Mouse (Mus musculus) embryonic stem cell, embryonic (primary cell): ENCODE measurements around the gene Schip1.

ENCODE experiments used
- CTCF ChIA-PET, 4 experiments: fragments of 300-600 bp in 2 of 4; fragments of 350-600 bp in 2 of 4; sonication (Branson Sonifier 250); formaldehyde crosslinking; loops; one replicate each; lab custom pipeline; 2022; ENCODE audit warnings: inconsistent platforms in 2 of 4; lab: Charles Lee
- POLR2A ChIA-PET, 4 experiments: fragments of 300-600 bp in 2 of 4; fragments of 350-600 bp in 2 of 4; sonication (Branson Sonifier 250); formaldehyde crosslinking; loops; one replicate each; lab custom pipeline; 2022; ENCODE audit warnings: antibody characterized with exemption in 4 of 4, inconsistent platforms in 1 of 4; lab: Charles Lee

Gene Schip1

DNA sequence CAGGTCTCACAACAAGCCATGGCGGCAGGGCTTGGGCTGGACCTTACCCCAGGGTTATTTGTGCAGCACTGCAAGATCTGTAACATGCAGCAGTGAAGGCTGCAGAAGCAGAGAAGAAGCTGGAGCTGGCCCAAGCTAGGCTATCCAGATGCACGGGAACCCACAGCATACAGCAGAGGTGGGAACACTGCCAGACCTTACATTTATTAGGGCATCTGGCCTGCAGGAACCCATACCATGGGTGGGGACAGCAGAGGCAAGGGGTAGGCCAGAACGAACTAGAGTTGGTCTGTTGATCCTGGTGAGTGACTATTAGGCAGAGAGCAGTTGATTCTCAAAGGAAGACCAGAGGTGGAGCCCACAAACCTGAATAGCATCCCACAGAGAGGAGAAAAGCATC, 178.6 kb downstream of the Schip1 start:
- POLR2A ChIA-PET, result interaction anchor here in 1 of 4 experiments (1.3 kb wide), 1 partner anchor 15 kb away, joined by 3 read pairs; no protein-coding TSS in a partner anchor
- CTCF ChIA-PET, result no interaction called here

DNA sequence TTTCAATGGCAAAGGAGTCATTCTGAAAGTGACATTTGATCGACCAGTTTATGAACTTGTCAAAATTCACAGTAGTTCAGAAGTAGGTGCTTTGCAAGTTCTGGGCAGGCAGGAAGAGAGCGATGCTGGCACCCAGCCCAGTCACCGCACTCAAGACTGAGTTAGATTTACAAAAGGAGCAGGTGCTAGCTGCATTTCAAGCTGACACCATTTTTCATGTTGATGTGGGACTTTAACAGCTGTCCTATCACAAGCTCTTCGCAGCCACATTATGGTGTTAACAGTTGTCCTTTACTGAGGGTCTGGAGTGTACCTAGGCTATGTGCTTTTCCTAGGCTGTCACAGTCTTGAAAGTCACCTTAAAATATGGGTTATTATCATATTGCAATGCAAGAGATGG, 181.6 kb downstream of the Schip1 start:
- CTCF ChIA-PET, result interaction anchor here in 1 of 4 experiments (0.5 kb wide), 1 partner anchor 406 kb away, joined by 4 read pairs; no protein-coding TSS in a partner anchor
- POLR2A ChIA-PET, result interaction anchor here in 1 of 4 experiments (1.1 to 1.4 kb wide), 2 partner anchors 240 to 246 kb away, joined by 3 to 6 read pairs; no protein-coding TSS in a partner anchor

GRCm38 (mm10) chr3:68250589-68250988, 186.0 kb downstream of the Schip1 start:
- ChIA-PET CTCF (no interaction called here), POLR2A (no interaction called here)

- CTCF ChIA-PET, result no interaction called here
- POLR2A ChIA-PET, result interaction anchor here in 2 of 4 experiments (1.1 to 1.2 kb wide), 2 partner anchors 21 to 240 kb away, joined by 3 read pairs; no protein-coding TSS in a partner anchor
Observed at GRCm38 (mm10) chr3:68252335-68252734, 187.7 kb downstream of the Schip1 start.

GRCm38 (mm10) chr3:68262304-68262703, 197.7 kb downstream of the Schip1 start:
- ChIA-PET CTCF (no interaction called here), POLR2A (interaction anchor here in 2 of 4 experiments (0.6 to 1.2 kb wide), 2 partner anchors 230 to 1648 kb away, joined by 3 read pairs; no protein-coding TSS in a partner anchor)

- POLR2A ChIA-PET, result no interaction called here
- CTCF ChIA-PET, result no interaction called here
Observed at GRCm38 (mm10) chr3:68267905-68268304, 203.3 kb downstream of the Schip1 start.

DNA sequence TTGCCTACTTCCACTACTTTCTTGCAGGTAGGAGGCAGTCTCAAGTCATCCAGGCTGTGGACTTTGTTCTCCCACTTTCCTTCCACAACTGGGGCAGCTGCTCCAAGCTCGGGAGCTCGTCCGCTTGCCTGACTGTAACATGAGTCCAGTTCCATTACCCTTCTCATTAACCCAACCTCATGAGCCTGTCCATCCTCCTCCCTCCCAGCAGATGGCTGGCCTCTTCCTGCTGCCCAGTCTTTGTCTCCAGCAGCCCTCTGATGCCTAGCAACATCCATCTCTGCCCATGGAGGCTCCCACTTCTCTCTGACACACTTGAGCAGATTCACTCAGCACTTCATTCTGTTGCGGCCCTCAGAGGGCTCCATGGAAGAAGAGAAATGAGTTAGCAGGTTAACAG, 204.6 kb downstream of the Schip1 start:
- ChIA-PET POLR2A (no interaction called here), CTCF (no interaction called here)

GRCm38 (mm10) chr3:68270246-68270645, 205.6 kb downstream of the Schip1 start:
- POLR2A ChIA-PET, result no interaction called here
- CTCF ChIA-PET, result no interaction called here

DNA sequence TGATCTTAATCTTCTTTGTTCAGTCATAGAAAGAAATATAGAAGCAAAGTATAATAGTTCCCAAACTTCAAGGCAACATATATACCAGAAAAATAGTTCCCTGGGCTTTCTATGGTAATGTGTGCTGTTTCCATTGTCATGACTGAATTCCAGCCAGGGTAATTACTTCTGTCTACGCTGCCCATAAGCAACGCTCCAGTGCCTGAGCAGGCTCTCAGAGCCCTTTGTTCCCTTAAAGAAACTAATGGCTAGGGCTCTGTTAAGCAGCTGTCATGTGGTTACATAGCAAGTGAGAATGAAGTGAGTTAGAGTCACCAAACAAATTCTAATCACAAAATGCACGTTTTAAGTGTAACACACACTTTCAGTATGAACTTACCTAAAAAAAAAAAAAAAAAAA, 206.9 kb downstream of the Schip1 start:
- ChIA-PET CTCF (interaction anchor here in 1 of 4 experiments (0.5 kb wide), 1 partner anchor 225 kb away, joined by 25 read pairs; no protein-coding TSS in a partner anchor), POLR2A (no interaction called here)

GRCm38 (mm10) chr3:68271881-68272280, 207.3 kb downstream of the Schip1 start:
- CTCF ChIA-PET, result interaction anchor here in 1 of 4 experiments (0.5 kb wide), 1 partner anchor 224 kb away, joined by 25 read pairs; no protein-coding TSS in a partner anchor

GRCm38 (mm10) chr3:68282844-68283594, 218.4 kb downstream of the Schip1 start:
- CTCF ChIA-PET, result no interaction called here
- POLR2A ChIA-PET, result no interaction called here

More at GRCm38 (mm10) chr3:68271881-68272280, 207.3 kb downstream of the Schip1 start:
- POLR2A ChIA-PET, result no interaction called here

DNA sequence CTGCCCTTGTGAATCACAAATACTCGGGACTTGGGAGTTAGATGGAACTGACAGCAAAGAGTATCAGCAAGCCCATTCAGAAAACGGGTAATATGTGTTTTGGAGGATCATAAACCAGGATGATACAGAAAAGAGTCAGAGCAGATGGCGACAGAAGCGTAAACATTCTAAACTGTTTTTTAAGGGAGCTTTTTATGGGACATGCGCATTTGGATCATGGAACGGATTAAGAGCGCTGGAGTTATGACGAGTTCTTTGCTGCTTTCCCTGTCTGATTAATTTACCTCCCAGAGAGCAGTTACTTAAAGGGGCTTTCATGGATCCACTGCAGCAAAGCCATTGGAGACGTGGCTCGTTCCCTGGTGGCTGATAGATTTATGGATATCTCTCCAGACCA, 219.0 kb downstream of the Schip1 start:
- POLR2A ChIA-PET, result no interaction called here
- CTCF ChIA-PET, result no interaction called here

GRCm38 (mm10) chr3:68284500-68284899, 219.9 kb downstream of the Schip1 start:
- ChIA-PET POLR2A (no interaction called here), CTCF (no interaction called here)

DNA sequence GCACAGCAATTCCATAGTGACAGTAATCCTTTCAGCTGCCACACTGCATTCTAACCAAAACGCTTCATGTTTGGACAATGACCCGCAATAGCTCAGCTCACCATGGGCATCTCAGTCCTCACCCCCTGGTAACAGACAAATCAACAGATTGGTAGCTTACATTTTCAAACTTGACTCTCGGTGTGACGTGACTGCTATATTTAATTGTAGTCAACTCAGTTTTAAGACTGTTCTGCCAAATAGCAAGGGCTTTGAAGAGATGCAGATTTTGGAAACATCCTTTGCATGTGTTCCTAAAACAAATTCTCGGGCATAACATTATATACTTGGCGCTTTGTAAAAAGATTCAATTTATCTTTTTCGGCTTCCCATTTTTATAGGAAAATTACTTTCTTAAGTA, 232.2 kb downstream of the Schip1 start:
- ChIA-PET POLR2A (no interaction called here), CTCF (no interaction called here)

- CTCF ChIA-PET, result no interaction called here
- POLR2A ChIA-PET, result no interaction called here
Observed at GRCm38 (mm10) chr3:68305647-68306046, 241.0 kb downstream of the Schip1 start.

- POLR2A ChIA-PET, result interaction anchor here in 1 of 4 experiments (0.9 kb wide), 1 partner anchor 185 kb away, joined by 3 read pairs; no protein-coding TSS in a partner anchor
Observed at GRCm38 (mm10) chr3:68306726-68307125, 242.1 kb downstream of the Schip1 start.

GRCm38 (mm10) chr3:68325575-68325974, 261.0 kb downstream of the Schip1 start:
- ChIA-PET CTCF (no interaction called here), POLR2A (no interaction called here)

More at GRCm38 (mm10) chr3:68306726-68307125, 242.1 kb downstream of the Schip1 start:
- CTCF ChIA-PET, result interaction anchor here in 1 of 4 experiments (0.6 kb wide), 1 partner anchor 1010 kb away, joined by 7 read pairs; the partner anchor contains the start of gene Ppm1l

DNA sequence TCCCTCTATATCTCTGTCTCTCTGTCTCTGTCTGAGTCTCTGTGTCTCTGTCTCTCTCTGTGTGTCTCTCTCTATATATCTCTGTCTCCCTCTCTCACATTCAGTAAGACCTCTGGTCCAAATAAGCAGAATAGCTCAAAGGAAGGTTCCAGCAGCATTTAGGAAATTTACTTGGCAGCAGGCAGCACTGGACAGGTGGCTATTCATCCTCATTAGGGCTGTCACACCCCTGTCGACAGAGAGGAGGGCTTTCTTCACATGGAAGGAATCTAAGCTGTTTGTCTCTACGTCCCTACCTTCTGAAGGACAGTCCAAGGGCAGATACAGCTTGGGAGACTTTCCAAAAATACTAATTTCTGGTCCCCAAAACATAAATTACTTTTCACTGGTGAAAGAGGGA, 267.9 kb downstream of the Schip1 start:
- CTCF ChIA-PET, result interaction anchor here in 1 of 4 experiments (0.8 kb wide), 1 partner anchor 1036 kb away, joined by 7 read pairs; no protein-coding TSS in a partner anchor

GRCm38 (mm10) chr3:68335501-68335900, 270.9 kb downstream of the Schip1 start:
- ChIA-PET POLR2A (interaction anchor here in 1 of 4 experiments (0.6 kb wide), 1 partner anchor 105 kb away, joined by 3 read pairs; no protein-coding TSS in a partner anchor), CTCF (no interaction called here)

More for the DNA sequence above, 267.9 kb downstream of the Schip1 start:
- POLR2A ChIA-PET, result no interaction called here

DNA sequence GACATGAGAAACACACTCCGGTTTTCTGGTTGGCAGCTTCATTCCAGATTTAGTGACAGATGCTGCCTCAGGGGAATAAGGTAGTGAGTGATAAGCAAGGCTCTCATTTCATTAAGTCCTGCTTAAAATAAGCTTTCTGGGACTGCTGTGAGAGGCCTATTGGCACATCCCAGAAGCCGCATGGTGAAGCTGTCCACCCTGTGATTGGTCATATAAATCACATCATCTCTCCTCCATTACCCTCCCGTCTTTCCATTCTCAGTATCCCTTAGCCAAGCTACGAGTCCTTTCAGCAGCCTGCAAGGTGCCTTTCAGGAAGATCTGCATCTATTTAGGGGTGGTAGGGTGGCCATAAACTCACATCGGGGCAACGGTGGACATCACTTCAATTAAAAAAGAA, 286.0 kb downstream of the Schip1 start:
- ChIA-PET CTCF (no interaction called here), POLR2A (no interaction called here)
